ENCODE assay signal across 10 mouse cellular contexts in genomic region chr3:96561946-96562681, GRCm38 (mm10). TPM values are rescaled to one million over a fixed set of nuclear protein-coding genes. Genes with fewer than 3 reads are reported as not detected.
DNase-seq lines count a peak whose midpoint lies in the region; ATAC-seq and TF ChIP-seq lines count a peak whose summit lies in the region.
"Had no signal": no experiment of that assay in that cellular context is flagged by ENCODE, and none has a peak within 500 bp of the region (broad histone marks: within the 10 kb centered on the region; RNA-seq: fewer than 3 reads in every experiment).

No protein-coding gene starts in this region.

- peaks cover 27% of the 10 kb centered on the region; the same call in 1 of the 2 replicates for H3K4me1 ChIP-seq in brown adipose tissue, adult 24 weeks (ENCODE audit: control insufficient read depth, insufficient read depth, insufficient read length, low read length)
- peaks cover 38% of the 10 kb centered on the region for H3K4me1 ChIP-seq in intestine, embryonic 14.5 days (replicated peaks; ENCODE audit: control insufficient read depth, insufficient read depth, low read length)

- peaks cover 29% of the 10 kb centered on the region for H3K36me3 ChIP-seq in intestine, embryonic 14.5 days (ENCODE audit: control insufficient read depth, insufficient read depth, low read length)

- H3K27me3 ChIP-seq in intestine, embryonic 14.5 days (replicated peaks; ENCODE audit: control insufficient read depth, insufficient read depth, low read length), result no peaks in the 10 kb centered on the region

- intact Hi-C loops in left cerebral cortex, adult 2 months (cut with DNase I), result no loop called here

- no peak for DNase-seq in left cerebral cortex, adult 2 months (ENCODE audit: extremely low spot score in 1 of 2, low spot score in 2 of 2)
- no peak for DNase-seq in left cerebral cortex, adult 9 months (ENCODE audit: low spot score in 2 of 2)
- no peak for DNase-seq in intestine, embryonic 14.5 days (ENCODE audit: low spot score)
- peak; percentile 47 to 59 for DNase-seq in lung, postnatal 4 days
- no peak for DNase-seq in cerebellum, adult 9-10 months
- no peak for DNase-seq in layer of hippocampus, postnatal 14 days (ENCODE audit: low spot score in 2 of 2)

- no peak overlapping the region for H3K9ac ChIP-seq in intestine, embryonic 14.5 days (ENCODE audit: low read length)

- peak overlapping the region; percentile 89 for H3K4me2 ChIP-seq in intestine, embryonic 14.5 days (ENCODE audit: low read length)

- no peaks in the 10 kb centered on the region for H3K9me3 ChIP-seq in intestine, embryonic 14.5 days (ENCODE audit: control insufficient read depth, low read length)

- no peak overlapping the region for H3K4me3 ChIP-seq in left cerebral cortex, adult 2 months
- H3K4me3 ChIP-seq in brown adipose tissue, adult 24 weeks (ENCODE audit: insufficient read depth, low read depth, low read length), result peak overlapping the region; percentile 69
- peak overlapping the region; percentile 11; the same call in 1 of the 2 replicates for H3K4me3 ChIP-seq in intestine, embryonic 14.5 days (ENCODE audit: low read depth, low read length)

- ATAC-seq in intestine, embryonic 14.5 days (replicated peaks; ENCODE audit: low FRiP score, low TSS enrichment, low read depth), result no peak
- ATAC-seq in erythroblast, adult 5-6 weeks (replicated peaks; ENCODE audit: low FRiP score, poor library complexity, severe bottlenecking), result no peak

- TF ChIP-seq CTCF in left cerebral cortex, adult 2 months (IDR thresholded peaks at IDR 0.05), result no peak

- H3K27ac ChIP-seq in left cerebral cortex, adult 2 months, result peak overlapping the region; percentile 29; the same call in 1 of the 2 replicates
- H3K27ac ChIP-seq in brown adipose tissue, adult 24 weeks (replicated peaks; ENCODE audit: low read depth, low read length), result peak overlapping the region; percentile 99
- H3K27ac ChIP-seq in intestine, embryonic 14.5 days (ENCODE audit: low read depth), result peak overlapping the region; percentile 65

- WGBS in intestine, embryonic 14.5 days, result 40% methylated on average over 10 of the region's 10 CpGs

RNA-seq across cellular contexts. Expression of gene Txnip, which starts 4.4 kb away (rescaled TPM):
- total RNA-seq in left cerebral cortex, adult 2 months (2021), result 10 to 100 TPM; 22.4 to 28.2 TPM
- 1,091 and 1,303 TPM in 2 replicates for polyA plus RNA-seq in brown adipose tissue, adult 24 weeks (2012; ENCODE audit: insufficient read depth, insufficient read length, missing spikeins)
- polyA plus RNA-seq in intestine, embryonic 14.5 days (2014; fragmentation: Nextera tagmentation; extraction: Ambion mirVana), result 149 and 154 TPM in 2 replicates
- 125 and 174 TPM in 2 replicates for total RNA-seq in erythroblast, adult 5-6 weeks (2015; ENCODE audit: low replicate concordance)
- total RNA-seq in erythroblast, adult 5-6 weeks (2017; ENCODE audit: low replicate concordance), result 113 and 122 TPM in 2 replicates
- total RNA-seq in layer of hippocampus, postnatal 14 days (2021), result 10 to 100 TPM; 48.3 to 49.8 TPM

RNA-seq across cellular contexts. Expression of gene Gm16253, which starts 14.7 kb away (rescaled TPM):
- total RNA-seq in left cerebral cortex, adult 2 months (2021), result not detected
- not detected in 2 replicates for polyA plus RNA-seq in brown adipose tissue, adult 24 weeks (2012; ENCODE audit: insufficient read depth, insufficient read length, missing spikeins)
- 0.37 and 1.6 TPM in 2 replicates for polyA plus RNA-seq in intestine, embryonic 14.5 days (2014; fragmentation: Nextera tagmentation; extraction: Ambion mirVana)
- not detected in 2 replicates for total RNA-seq in erythroblast, adult 5-6 weeks (2015; ENCODE audit: low replicate concordance)
- not detected in 2 replicates for total RNA-seq in erythroblast, adult 5-6 weeks (2017; ENCODE audit: low replicate concordance)
- total RNA-seq in layer of hippocampus, postnatal 14 days (2021), result not detected
- total RNA-seq: neutrophil, adult 5-6 weeks had no signal
- polyA plus RNA-seq: brain, embryonic 14.5 days had no signal

RNA-seq across cellular contexts. Expression of gene Polr3gl, which starts 31.9 kb away (rescaled TPM):
- total RNA-seq in left cerebral cortex, adult 2 months (2021), result 10 to 100 TPM; 26.6 to 28.1 TPM
- polyA plus RNA-seq in brown adipose tissue, adult 24 weeks (2012; ENCODE audit: insufficient read depth, insufficient read length, missing spikeins), result 39.0 and 72.4 TPM in 2 replicates
- polyA plus RNA-seq in intestine, embryonic 14.5 days (2014; fragmentation: Nextera tagmentation; extraction: Ambion mirVana), result 13.6 and 17.4 TPM in 2 replicates
- total RNA-seq in erythroblast, adult 5-6 weeks (2015; ENCODE audit: low replicate concordance), result 7.3 and 17.7 TPM in 2 replicates
- total RNA-seq in erythroblast, adult 5-6 weeks (2017; ENCODE audit: low replicate concordance), result 3.9 and 16.5 TPM in 2 replicates
- total RNA-seq in layer of hippocampus, postnatal 14 days (2021), result 10 to 100 TPM; 26.7 to 29.7 TPM

RNA-seq across cellular contexts. Expression of gene Ankrd34a, which starts 34.3 kb away (rescaled TPM):
- 10 to 100 TPM; 66.8 to 70.3 TPM for total RNA-seq in left cerebral cortex, adult 2 months (2021)
- polyA plus RNA-seq in brown adipose tissue, adult 24 weeks (2012; ENCODE audit: insufficient read depth, insufficient read length, missing spikeins), result not detected in 2 replicates
- polyA plus RNA-seq in intestine, embryonic 14.5 days (2014; fragmentation: Nextera tagmentation; extraction: Ambion mirVana), result 2.3 and 2.8 TPM in 2 replicates
- total RNA-seq in erythroblast, adult 5-6 weeks (2015; ENCODE audit: low replicate concordance), result not detected in 2 replicates
- not detected in 2 replicates for total RNA-seq in erythroblast, adult 5-6 weeks (2017; ENCODE audit: low replicate concordance)
- total RNA-seq in layer of hippocampus, postnatal 14 days (2021), result 10 to 100 TPM; 45.9 to 51.8 TPM
- total RNA-seq: neutrophil, adult 5-6 weeks had no signal

RNA-seq across cellular contexts. Expression of gene Hfe2, which starts 37.1 kb away (rescaled TPM):
- 1 to 10 TPM; 1.7 to 1.8 TPM for total RNA-seq in left cerebral cortex, adult 2 months (2021)
- 5.4 and 8.2 TPM in 2 replicates for polyA plus RNA-seq in brown adipose tissue, adult 24 weeks (2012; ENCODE audit: insufficient read depth, insufficient read length, missing spikeins)
- polyA plus RNA-seq in intestine, embryonic 14.5 days (2014; fragmentation: Nextera tagmentation; extraction: Ambion mirVana), result 0.11 and 0.28 TPM in 2 replicates
- not detected in 2 replicates for total RNA-seq in erythroblast, adult 5-6 weeks (2015; ENCODE audit: low replicate concordance)
- total RNA-seq in erythroblast, adult 5-6 weeks (2017; ENCODE audit: low replicate concordance), result 0.17 TPM in 1 of 2 replicates, not detected in the other
- total RNA-seq in layer of hippocampus, postnatal 14 days (2021), result under 1 TPM in 1 of 2 experiments, not detected in 1; 0.16 TPM
- total RNA-seq: neutrophil, adult 5-6 weeks had no signal

Comparison
In these comparisons a context has a peak if more than half of its experiments do, and no peak if none do; other contexts are left out.
1. DNase-seq: peak in lung, postnatal 4 days (2 of 2); none in left cerebral cortex, adult 2 months (0 of 2), left cerebral cortex, adult 9 months (0 of 2), intestine, embryonic 14.5 days (single experiment), cerebellum, adult 9-10 months (single experiment) and layer of hippocampus, postnatal 14 days (0 of 2).
2. H3K27ac ChIP-seq: peak in every context shown above with its lines; median percentile 99 in brown adipose tissue, adult 24 weeks; 65 in intestine, embryonic 14.5 days; 29 in left cerebral cortex, adult 2 months.